Mouse (Mus musculus): ENCODE data around the gene Osbpl9. TPM values are rescaled to one million over a fixed set of nuclear protein-coding genes. Genes with fewer than 3 reads are reported as not detected.

Gene Osbpl9
- total RNA-seq, 2 experiments from 2014 or later: 66.6 to 81.4 TPM

GRCm38 (mm10) chr4:109210253-109210652 is 8.2 kb upstream of the Osbpl9 start:
- intact Hi-C loops (cut with DNase I): no loop called here

DNA sequence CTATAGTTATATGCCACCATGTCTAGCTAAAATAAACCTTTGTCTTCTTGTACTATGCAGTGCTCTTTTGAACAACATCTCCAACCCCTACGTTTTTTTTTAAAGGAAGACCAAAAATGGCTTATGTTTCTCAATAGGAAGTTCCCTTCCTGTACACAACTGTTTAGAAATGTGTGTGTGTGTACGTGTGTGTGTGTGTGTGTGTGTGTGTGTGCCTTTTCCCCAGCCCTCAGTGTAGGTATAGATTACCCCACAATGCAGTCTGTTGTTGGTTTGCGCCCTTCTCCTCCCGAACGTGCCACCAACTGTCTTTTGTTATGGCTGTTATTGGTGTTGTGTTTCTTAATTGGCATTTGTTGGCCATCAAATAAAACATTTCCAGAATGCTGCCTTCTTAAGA is 5.5 kb upstream of the Osbpl9 start:
- intact Hi-C loops (cut with DNase I): no loop called here
- no peak for DNase-seq

More at GRCm38 (mm10) chr4:109210253-109210652, 8.2 kb upstream of the Osbpl9 start:
- DNase-seq: no peak

GRCm38 (mm10) chr4:109204416-109204815 is 2.3 kb upstream of the Osbpl9 start:
- intact Hi-C loops (cut with DNase I): no loop called here

DNA sequence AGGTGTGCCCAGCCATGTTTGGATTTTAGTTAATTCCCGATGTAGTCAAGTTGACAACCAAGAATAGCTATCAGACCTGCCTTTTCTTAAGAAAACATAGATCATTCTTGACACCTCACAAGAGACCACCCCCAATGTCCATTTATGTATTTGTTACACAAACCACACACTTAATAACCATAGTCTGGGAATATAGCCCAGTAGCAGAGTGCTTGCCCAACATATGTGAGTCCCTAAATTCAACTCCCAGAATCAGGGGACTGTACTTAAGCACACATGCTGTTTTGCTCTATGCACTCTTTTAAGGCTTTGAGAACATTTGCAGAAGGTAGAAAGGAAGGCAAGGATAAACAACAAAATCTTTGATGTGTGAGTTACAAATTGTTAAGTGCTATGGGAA is 1.9 kb upstream of the Osbpl9 start:
- intact Hi-C loops (cut with DNase I): no loop called here

More at GRCm38 (mm10) chr4:109204416-109204815, 2.3 kb upstream of the Osbpl9 start:
- DNase-seq: no peak

GRCm38 (mm10) chr4:109199069-109199468 is 3.0 kb downstream of the Osbpl9 start:
- intact Hi-C loops (cut with DNase I): no loop called here
- DNase-seq: no peak

More for the DNA sequence above, 1.9 kb upstream of the Osbpl9 start:
- no peak for DNase-seq

- DNase-seq: no peak
- intact Hi-C loops (cut with DNase I): no loop called here
These were observed 6.0 kb downstream of the Osbpl9 start for GRCm38 (mm10) chr4:109195900-109196629.

DNA sequence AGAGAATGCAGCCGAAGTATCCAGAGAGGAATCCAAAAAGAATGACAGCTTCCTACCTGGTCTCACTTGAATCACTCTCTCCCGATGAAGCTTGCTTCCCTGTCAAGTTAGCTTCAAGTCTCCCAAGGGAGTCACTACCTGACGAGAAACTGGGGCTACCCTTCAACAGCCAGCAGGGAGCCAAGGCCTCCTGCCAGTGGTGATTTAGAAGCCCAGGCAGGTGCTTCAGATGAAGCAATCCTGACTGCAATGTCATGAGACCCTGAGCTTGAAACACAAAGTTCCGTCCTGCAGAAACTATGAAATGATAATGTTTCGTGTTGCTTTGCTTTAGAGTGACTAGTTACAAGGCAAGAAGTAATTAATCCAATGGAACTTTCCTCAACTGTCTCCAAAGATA is 8.2 kb downstream of the Osbpl9 start:
- intact Hi-C loops (cut with DNase I): no loop called here
- DNase-seq: no peak

GRCm38 (mm10) chr4:109191598-109191997 is 10.5 kb downstream of the Osbpl9 start:
- intact Hi-C loops (cut with DNase I): no loop called here
- DNase-seq: no peak

- DNase-seq: no peak
- intact Hi-C loops (cut with DNase I): no loop called here
These were observed 16.3 kb downstream of the Osbpl9 start for GRCm38 (mm10) chr4:109185616-109186405.

GRCm38 (mm10) chr4:109175677-109176076 is 26.4 kb downstream of the Osbpl9 start:
- no peak for DNase-seq
- intact Hi-C loops (cut with DNase I): no loop called here

GRCm38 (mm10) chr4:109173775-109174440 is 28.2 kb downstream of the Osbpl9 start:
- DNase-seq: no peak
- intact Hi-C loops (cut with DNase I): no loop called here

DNA sequence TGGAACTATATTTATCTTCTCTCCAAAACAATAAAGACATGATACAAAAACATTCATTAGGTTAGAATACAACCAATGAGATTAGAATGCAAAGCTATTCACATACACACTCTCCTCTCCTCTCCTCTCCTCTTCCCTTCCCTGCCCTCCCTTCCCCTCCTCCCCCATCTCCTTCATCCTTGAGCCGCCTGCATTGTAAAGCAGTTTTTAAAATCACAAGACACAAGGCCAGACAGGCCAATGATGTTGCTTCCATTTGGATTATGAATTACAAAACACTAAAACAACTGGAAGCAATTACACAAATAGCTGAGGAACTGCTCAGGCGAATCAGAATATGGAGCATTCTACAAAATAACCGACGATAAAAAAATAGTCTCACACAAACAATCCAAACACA is 28.7 kb downstream of the Osbpl9 start:
- DNase-seq: no peak
- intact Hi-C loops (cut with DNase I): no loop called here

GRCm38 (mm10) chr4:109165521-109166173 is 36.4 kb downstream of the Osbpl9 start:
- DNase-seq: peak; percentile 80
- intact Hi-C loops (cut with DNase I): no loop called here

DNA sequence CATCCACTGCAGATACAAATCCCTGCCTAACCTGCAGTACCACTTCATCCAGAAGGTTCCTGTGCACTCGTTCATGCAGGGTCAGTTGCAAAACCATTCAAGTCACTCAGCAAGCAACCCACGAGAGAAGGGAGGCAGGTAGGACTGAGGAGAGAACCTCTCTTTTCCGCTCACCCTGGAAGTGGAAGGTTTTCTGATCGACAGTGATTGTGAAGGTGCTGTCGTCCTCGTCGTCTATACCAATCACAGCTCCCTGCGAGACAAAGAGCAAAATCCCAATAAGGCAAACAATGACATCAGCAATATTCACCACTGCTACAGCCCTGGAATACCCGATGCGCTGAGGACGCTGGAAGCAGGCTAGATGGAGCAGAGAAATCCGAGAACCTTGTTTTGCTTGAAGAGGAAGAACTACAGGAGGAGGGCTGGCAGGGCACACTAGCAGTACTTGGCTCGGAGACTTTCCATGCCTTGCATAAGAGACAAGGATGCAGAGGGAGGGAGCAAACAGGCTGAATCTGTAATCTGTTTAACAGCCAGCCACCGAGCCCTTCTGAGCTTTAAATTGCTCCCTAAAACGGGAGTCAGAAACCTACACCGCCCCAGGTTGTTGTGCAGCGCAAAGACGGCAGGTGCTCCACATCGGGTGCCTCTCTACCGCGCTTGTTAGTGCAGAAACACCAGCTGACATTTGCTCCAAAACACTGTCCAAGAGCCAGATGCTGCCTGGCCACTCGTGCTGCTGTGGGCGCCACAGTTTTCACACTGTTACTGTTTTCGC is 45.4 kb downstream of the Osbpl9 start:
- intact Hi-C loops (cut with DNase I): loop anchor here (10.0 kb wide), 1 partner anchor 282 kb away; the partner anchor contains the start of gene Rab3b
- DNase-seq: peak; percentile 39

DNA sequence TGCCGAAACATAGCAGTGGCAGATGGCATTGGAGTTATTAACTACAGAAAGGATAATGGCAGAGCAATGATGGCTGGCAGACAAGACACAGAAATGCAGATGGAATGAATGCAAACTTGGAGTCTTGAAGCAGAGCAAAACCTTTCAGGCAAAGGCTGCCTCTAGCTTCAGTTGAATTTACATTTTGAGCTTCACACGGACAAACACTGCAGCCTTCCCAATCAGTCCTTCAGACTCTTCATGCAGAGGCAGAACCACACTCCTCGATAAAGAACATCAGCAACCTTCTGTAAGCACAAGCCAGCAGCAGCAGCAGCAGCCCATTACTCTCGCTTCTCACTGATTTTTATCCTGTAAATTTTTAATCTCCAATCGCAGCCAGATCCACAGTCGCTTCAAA is 46.0 kb downstream of the Osbpl9 start:
- no peak for DNase-seq
- intact Hi-C loops (cut with DNase I): loop anchor here (10.0 kb wide), 1 partner anchor 281 kb away; the partner anchor contains the start of gene Rab3b

- DNase-seq: no peak
- intact Hi-C loops (cut with DNase I): loop anchor here (10.0 kb wide), 1 partner anchor 275 kb away; the partner anchor contains the start of gene Rab3b
These were observed 51.9 kb downstream of the Osbpl9 start for GRCm38 (mm10) chr4:109150214-109150613.

DNA sequence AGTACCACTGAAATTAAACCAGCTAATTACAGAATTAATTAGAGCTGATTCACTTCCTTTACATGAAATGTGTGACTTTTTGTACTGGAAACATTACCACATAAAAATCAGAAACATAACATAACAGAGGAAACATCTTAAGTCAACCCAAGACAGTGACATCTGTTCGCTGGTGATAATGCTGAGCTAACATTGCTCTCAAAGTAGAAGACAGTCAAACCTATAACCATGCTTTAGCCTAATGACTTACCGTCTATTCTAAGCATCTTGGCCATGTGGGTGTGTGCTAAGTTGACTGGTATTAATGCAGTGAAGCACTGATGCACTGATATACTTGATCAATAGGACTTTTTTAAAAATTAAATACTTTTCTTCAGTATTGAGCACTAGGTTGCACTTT is 52.7 kb downstream of the Osbpl9 start:
- DNase-seq: no peak
- intact Hi-C loops (cut with DNase I): no loop called here

- intact Hi-C loops (cut with DNase I): no loop called here
- DNase-seq: peak; percentile 27
These were observed 54.6 kb downstream of the Osbpl9 start for GRCm38 (mm10) chr4:109147278-109148038.

- intact Hi-C loops (cut with DNase I): no loop called here
- no peak for DNase-seq
These were observed 59.0 kb downstream of the Osbpl9 start for GRCm38 (mm10) chr4:109143091-109143490.

Measured in left cerebral cortex, postnatal 4 days (tissue).